Mouse (Mus musculus) spleen, adult 2 months (tissue): ENCODE measurements at regions not wholly inside any gene's neighbourhood (a gene's known extent, or its start where the extent isn't known, plus 50 kb on each side); places are given as distances from the start of the nearest gene placed in this dataset.

Experiments used
- CTCF ChIP-seq: fragments of 200-500 bp; IDR thresholded peaks from 2 replicates; pipeline ENCODE4 v1.5.1; 2011; ENCODE audit warnings: mild to moderate bottlenecking, inconsistent platforms; ENCODE audit not compliant: insufficient read depth, insufficient read length, insufficient replicate concordance; ENCODE audit errors: extremely low read depth
- POLR2A ChIP-seq: fragments of 200-500 bp; IDR thresholded peaks from 2 replicates; pipeline ENCODE4 v1.6.1; 2011; ENCODE audit warnings: low read depth, low read length, inconsistent platforms

DNA sequence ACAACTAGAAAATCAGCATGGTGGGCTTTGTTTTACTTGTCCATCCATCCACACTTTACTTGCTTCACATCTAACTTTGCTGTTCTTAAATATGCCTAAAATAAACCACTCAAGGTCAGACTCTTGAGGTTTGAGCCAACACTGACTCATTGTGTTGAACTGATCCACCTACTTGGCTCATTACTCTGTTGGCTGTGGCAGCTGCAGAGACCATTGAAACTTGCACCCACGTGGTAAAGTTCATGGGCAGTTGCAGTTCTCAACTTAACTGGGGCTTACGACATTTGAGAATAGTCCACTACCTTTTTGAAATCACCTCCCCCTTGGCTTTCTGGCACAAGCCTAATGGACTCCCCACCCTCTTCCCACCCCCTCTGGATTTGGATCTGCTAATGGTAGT is 395.3 kb upstream of the Cdh5 start:
- no peak for TF ChIP-seq POLR2A
- TF ChIP-seq CTCF, result no peak
